ENCODE assay signal across 8 mouse cellular contexts in genomic region chr7:19755851-19756786, GRCm38 (mm10). TPM values are rescaled to one million over a fixed set of nuclear protein-coding genes. Genes with fewer than 3 reads are reported as not detected.
DNase-seq lines count a peak whose midpoint lies in the region; ATAC-seq and TF ChIP-seq lines count a peak whose summit lies in the region.

No protein-coding gene starts in this region.

- no peaks in the 10 kb centered on the region for H3K27me3 ChIP-seq in heart, embryonic 13.5 days (replicated peaks)
- H3K27me3 ChIP-seq in testis, adult 2 months (ENCODE audit: control insufficient read depth, insufficient read depth, low read length), result no peaks in the 10 kb centered on the region

- H3K27ac ChIP-seq in heart, embryonic 13.5 days (replicated peaks), result peak overlapping the region; percentile 99
- H3K27ac ChIP-seq in testis, adult 2 months (ENCODE audit: control insufficient read depth, insufficient read depth, low read depth, low read length), result peak overlapping the region; percentile 30; the same call in 1 of the 2 replicates

- TF ChIP-seq POLR2A in testis, adult 2 months (IDR thresholded peaks at IDR 0.05; ENCODE audit: control insufficient read depth, low read depth, low read length), result no peak

- peak overlapping the region; percentile 52 for H3K4me2 ChIP-seq in heart, embryonic 13.5 days

- no peaks in the 10 kb centered on the region for H3K9me3 ChIP-seq in heart, embryonic 13.5 days

- peak; percentile 75 for ATAC-seq in heart, embryonic 13.5 days (ENCODE audit: extremely low read depth, insufficient number of reproducible peaks, low FRiP score, low TSS enrichment)

- 23% methylated on average over 24 of the region's 24 CpGs for WGBS in heart, embryonic 13.5 days

- TF ChIP-seq CTCF in testis, adult 2 months (IDR thresholded peaks at IDR 0.05; ENCODE audit: control insufficient read depth, insufficient read depth, insufficient replicate concordance, low read depth, low read length), result no peak

- H3K4me1 ChIP-seq in heart, embryonic 13.5 days, result peaks cover 68% of the 10 kb centered on the region
- peaks cover 3% of the 10 kb centered on the region; the same call in 1 of the 2 replicates for H3K4me1 ChIP-seq in testis, adult 2 months (ENCODE audit: control insufficient read depth, insufficient read depth, low read length)

- peak; percentile 63 for DNase-seq in ovary, postnatal 36 days (ENCODE audit: low spot score)
- no peak for DNase-seq in ovary, postnatal 14 days (ENCODE audit: low spot score)
- DNase-seq in kidney, postnatal 25 days, result peak; percentile 76 to 90
- no peak for DNase-seq in right cerebral cortex, postnatal 4 days
- DNase-seq in T-cell, adult 2 months (ENCODE audit: low spot score), result no peak
- DNase-seq in cerebellum, postnatal 14 days, result no peak

- peaks cover 36% of the 10 kb centered on the region for H3K36me3 ChIP-seq in heart, embryonic 13.5 days
- H3K36me3 ChIP-seq in testis, adult 2 months (ENCODE audit: control insufficient read depth, insufficient read depth, low read length), result no peaks in the 10 kb centered on the region

- peak overlapping the region; percentile 73 for H3K9ac ChIP-seq in heart, embryonic 13.5 days

- peak overlapping the region; percentile 25 for H3K4me3 ChIP-seq in heart, embryonic 13.5 days
- no peak overlapping the region for H3K4me3 ChIP-seq in testis, adult 2 months (ENCODE audit: control insufficient read depth, low read depth, low read length)

RNA-seq across cellular contexts. Expression of gene Nectin2, which starts 5.8 kb away (rescaled TPM):
- 89.3 and 89.4 TPM in 2 replicates for polyA plus RNA-seq in heart, embryonic 13.5 days (2015; fragmentation: Nextera tagmentation; extraction: Ambion mirVana)
- 69.1 and 71.8 TPM in 2 replicates for polyA plus RNA-seq in testis, adult 2 months (2012; rRNA removed)

RNA-seq across cellular contexts. Expression of gene Bcam, which starts 14.7 kb away (rescaled TPM):
- 223 and 250 TPM in 2 replicates for polyA plus RNA-seq in heart, embryonic 13.5 days (2015; fragmentation: Nextera tagmentation; extraction: Ambion mirVana)
- polyA plus RNA-seq in testis, adult 2 months (2012; rRNA removed), result 4.5 and 7.5 TPM in 2 replicates

RNA-seq across cellular contexts. Expression of gene Cblc, which starts 40.5 kb away (rescaled TPM):
- 0.59 and 0.68 TPM in 2 replicates for polyA plus RNA-seq in heart, embryonic 13.5 days (2015; fragmentation: Nextera tagmentation; extraction: Ambion mirVana)
- 0.82 TPM in 1 of 2 replicates, not detected in the other for polyA plus RNA-seq in testis, adult 2 months (2012; rRNA removed)

RNA-seq across cellular contexts. Expression of gene Tomm40, which starts 40.9 kb away (rescaled TPM):
- 128 and 146 TPM in 2 replicates for polyA plus RNA-seq in heart, embryonic 13.5 days (2015; fragmentation: Nextera tagmentation; extraction: Ambion mirVana)
- polyA plus RNA-seq in testis, adult 2 months (2012; rRNA removed), result 36.8 and 38.3 TPM in 2 replicates

RNA-seq across cellular contexts. Expression of gene Apoe, which starts 57.1 kb away (rescaled TPM):
- 480 and 561 TPM in 2 replicates for polyA plus RNA-seq in heart, embryonic 13.5 days (2015; fragmentation: Nextera tagmentation; extraction: Ambion mirVana)
- polyA plus RNA-seq in testis, adult 2 months (2012; rRNA removed), result 122 and 180 TPM in 2 replicates

Comparison
In these comparisons a context has a peak if more than half of its experiments do, and no peak if none do; other contexts are left out.
1. DNase-seq: peak in ovary, postnatal 36 days (single experiment) and kidney, postnatal 25 days (2 of 2); none in ovary, postnatal 14 days (single experiment), right cerebral cortex, postnatal 4 days (single experiment), T-cell, adult 2 months (single experiment) and cerebellum, postnatal 14 days (0 of 2).
2. RNA of gene Bcam, which starts 14.7 kb away (polyA plus RNA-seq): 223 to 250 TPM in heart, embryonic 13.5 days; 4.5 to 7.5 TPM in testis, adult 2 months; every median in the first group is over 10 times any median in the second.